Mouse (Mus musculus): ENCODE measurements around the gene Ly6g6c.

DNA sequence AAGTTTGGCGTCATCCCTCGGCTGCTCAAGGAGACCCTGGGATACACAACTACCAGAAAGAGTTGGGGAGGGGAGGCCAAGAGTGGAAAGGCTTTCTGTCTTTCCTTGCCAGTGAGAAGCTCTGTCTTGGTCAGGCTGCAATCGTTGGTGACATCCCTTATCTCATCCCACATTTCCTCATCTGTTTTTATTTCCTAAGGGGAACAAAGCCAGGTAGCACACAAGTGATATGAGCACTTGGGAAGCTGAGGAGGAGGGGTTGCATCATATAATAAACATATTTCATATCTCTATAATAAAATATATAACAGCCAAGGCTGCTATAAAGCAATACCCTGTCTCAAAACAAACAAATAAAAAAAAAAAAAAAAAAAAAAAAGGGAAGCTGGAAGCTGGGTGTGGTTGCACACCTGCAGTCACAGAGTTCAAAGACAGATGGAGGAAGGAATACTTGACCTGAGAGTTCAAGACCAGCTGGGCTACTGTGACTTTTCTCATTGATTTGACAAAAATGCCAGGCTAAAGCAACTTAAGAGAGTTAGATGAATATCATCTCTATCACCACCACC, 18.8 kb downstream of the Ly6g6c start:
- no peak for TF ChIP-seq GATA1 (IDR thresholded peaks at IDR 0.05; ENCODE audit: low read length)
- TF ChIP-seq TAL1 (IDR thresholded peaks at IDR 0.05; ENCODE audit: low read length): no peak

Data from erythroblast, embryonic 14.5 days (primary cell).